Mouse (Mus musculus): ENCODE measurements around the gene Gm9195. TPM values are rescaled to one million over a fixed set of nuclear protein-coding genes. Genes with fewer than 3 reads are reported as not detected.

Gm9195 gene
- polyA plus RNA-seq, 1 experiment from 2014 or later = not detected

DNA sequence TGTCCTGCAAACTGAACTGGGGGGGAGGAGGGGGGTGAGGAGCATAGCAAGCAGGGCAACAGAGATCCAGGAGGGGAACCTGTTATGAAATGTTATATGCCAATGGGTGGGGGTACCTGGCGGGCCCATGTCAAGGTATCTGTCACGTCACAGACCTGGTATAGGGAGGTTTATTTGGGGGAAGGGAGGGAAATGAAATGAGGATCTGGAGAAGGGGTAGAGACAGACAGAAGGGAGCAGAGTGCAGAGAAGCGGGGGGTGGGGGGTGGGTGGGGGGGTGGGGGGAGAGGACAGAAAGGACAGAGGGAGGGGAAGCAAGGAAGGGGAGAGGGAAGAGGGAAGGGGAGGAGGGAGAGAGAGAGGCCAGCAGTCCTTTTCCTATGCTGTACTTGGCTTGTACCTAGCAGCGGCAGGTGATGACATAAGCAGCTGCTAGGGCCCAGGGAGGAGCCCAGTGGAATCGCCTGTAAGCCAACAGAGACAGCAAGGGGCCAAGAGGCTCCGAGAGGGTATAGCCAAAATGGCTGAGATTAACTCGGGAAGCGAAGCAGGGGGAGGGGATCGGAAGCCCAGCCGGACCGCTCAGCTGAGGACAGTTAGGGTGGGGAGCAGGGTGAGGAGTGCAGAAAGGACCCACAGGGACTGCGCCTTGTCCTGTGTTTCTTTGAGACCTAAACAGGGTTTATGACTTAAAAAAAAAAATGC, 14.5 kb upstream of the Gm9195 start:
- Histone ChIP-seq H3K4me1 (replicated peaks; ENCODE audit: control insufficient read depth, insufficient read depth, low read length) (no peaks in the 10 kb centered on the region), H3K9ac (0 out of 2 replicates have a peak overlapping the region, but pooled peaks have one; percentile 16), H3K27me3 (ENCODE audit: control insufficient read depth, insufficient read depth, low read length) (peaks cover 5% of the 10 kb centered on the region; the same call in 1 of the 2 replicates), H3K36me3 (replicated peaks; ENCODE audit: control insufficient read depth, insufficient read depth) (no peaks in the 10 kb centered on the region), H3K9me3 (ENCODE audit: control insufficient read depth, low read length) (no peaks in the 10 kb centered on the region), H3K27ac (no peak overlapping the region), H3K4me2 (replicated peaks) (peak overlapping the region; percentile 50), H3K4me3 (replicated peaks; ENCODE audit: low read length) (peak overlapping the region; percentile 25)
- DNase-seq (ENCODE audit: low spot score) (no peak), ATAC-seq (ENCODE audit: low FRiP score) (peak; percentile 51; the same call in 1 of the 2 replicates)
- 9% methylated on average over 12 of the region's 12 CpGs for WGBS

DNA sequence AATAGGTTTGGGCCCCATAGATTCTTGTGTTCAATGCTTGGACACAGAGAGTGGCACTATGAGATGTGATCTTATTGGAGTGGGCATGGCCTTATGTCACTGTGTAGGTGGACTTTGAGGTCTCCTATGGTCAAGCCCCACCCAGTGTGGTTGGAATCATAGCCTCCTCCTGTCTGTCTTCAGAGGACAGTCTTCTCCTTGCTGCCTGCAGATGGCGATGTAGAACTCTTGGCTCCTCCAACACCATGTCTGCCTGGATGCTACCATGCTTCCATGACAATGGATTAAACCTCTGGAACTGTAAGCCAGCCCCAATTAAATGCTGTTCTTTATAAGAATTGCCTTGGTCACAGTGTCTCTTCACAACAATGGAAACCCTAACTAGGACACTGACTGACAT, 13.3 kb upstream of the Gm9195 start:
- Histone ChIP-seq H3K27ac (no peak overlapping the region), H3K27me3 (ENCODE audit: control insufficient read depth, insufficient read depth, low read length) (peaks cover 5% of the 10 kb centered on the region; the same call in 1 of the 2 replicates), H3K4me1 (replicated peaks; ENCODE audit: control insufficient read depth, insufficient read depth, low read length) (no peaks in the 10 kb centered on the region), H3K4me2 (replicated peaks) (no peak overlapping the region), H3K4me3 (replicated peaks; ENCODE audit: low read length) (no peak overlapping the region), H3K9me3 (ENCODE audit: control insufficient read depth, low read length) (no peaks in the 10 kb centered on the region), H3K36me3 (replicated peaks; ENCODE audit: control insufficient read depth, insufficient read depth) (no peaks in the 10 kb centered on the region), H3K9ac (no peak overlapping the region)
- 92% methylated on average over 1 of the region's 1 CpGs for WGBS
- DNase-seq (ENCODE audit: low spot score) = no peak
- ATAC-seq (ENCODE audit: low FRiP score) = no peak

DNA sequence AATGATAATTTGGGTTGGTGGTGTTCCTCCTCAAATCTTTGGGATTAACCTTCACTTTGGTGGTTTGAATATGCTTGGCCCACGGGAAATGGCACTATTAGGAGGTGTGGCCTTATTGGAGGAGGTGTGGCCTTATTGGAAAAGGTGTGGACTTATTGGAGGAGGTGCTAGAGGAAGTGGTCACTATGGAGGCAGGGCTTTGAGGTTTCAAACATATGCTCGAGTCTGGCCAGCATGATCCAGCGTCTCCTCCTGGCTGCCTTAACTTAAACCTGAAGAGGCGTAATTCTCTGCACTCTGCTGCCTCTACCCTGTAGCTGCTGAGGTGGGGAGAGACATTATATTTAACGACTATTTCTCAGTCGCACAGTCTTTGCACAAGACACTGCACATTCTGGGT, 11.6 kb upstream of the Gm9195 start:
- H3K4me3 ChIP-seq (replicated peaks; ENCODE audit: low read length) = no peak overlapping the region
- no peak for ATAC-seq (ENCODE audit: low FRiP score)
- no peak overlapping the region for H3K27ac ChIP-seq
- H3K9ac ChIP-seq = no peak overlapping the region
- 47% methylated on average over 6 of the region's 6 CpGs for WGBS
- H3K4me2 ChIP-seq (replicated peaks) = no peak overlapping the region
- no peaks in the 10 kb centered on the region for H3K36me3 ChIP-seq (replicated peaks; ENCODE audit: control insufficient read depth, insufficient read depth)
- no peaks in the 10 kb centered on the region for H3K9me3 ChIP-seq (ENCODE audit: control insufficient read depth, low read length)
- H3K4me1 ChIP-seq (replicated peaks; ENCODE audit: control insufficient read depth, insufficient read depth, low read length) = no peaks in the 10 kb centered on the region
- no peak for DNase-seq (ENCODE audit: low spot score)
- H3K27me3 ChIP-seq (ENCODE audit: control insufficient read depth, insufficient read depth, low read length) = peaks cover 5% of the 10 kb centered on the region; the same call in 1 of the 2 replicates

DNA sequence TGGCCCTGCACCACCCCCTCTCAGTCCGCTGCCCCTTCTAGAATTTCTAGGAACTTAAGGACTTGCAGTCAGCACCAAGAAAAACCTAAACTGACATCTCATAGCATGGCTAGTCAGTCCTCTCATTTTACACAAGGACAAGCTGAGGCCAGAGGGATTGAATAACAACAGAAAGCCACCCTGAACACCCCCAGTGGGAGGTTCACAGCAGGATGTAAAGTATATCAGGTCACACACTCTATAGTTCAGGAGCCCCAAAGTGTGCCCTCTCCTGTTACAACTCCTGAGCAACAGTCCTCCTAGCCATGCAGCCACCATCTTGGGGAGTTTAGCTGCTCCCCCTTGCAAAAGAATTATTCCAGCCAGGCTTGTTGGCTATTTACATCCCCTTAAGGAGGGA, 2.1 kb upstream of the Gm9195 start:
- H3K27ac ChIP-seq = no peak overlapping the region
- no peak overlapping the region for H3K4me3 ChIP-seq (replicated peaks; ENCODE audit: low read length)
- H3K4me1 ChIP-seq (replicated peaks; ENCODE audit: control insufficient read depth, insufficient read depth, low read length) = no peaks in the 10 kb centered on the region
- H3K9ac ChIP-seq = no peak overlapping the region
- no peaks in the 10 kb centered on the region for H3K27me3 ChIP-seq (ENCODE audit: control insufficient read depth, insufficient read depth, low read length)
- DNase-seq (ENCODE audit: low spot score) (no peak), ATAC-seq (ENCODE audit: low FRiP score) (no peak)
- H3K4me2 ChIP-seq (replicated peaks) = no peak overlapping the region
- 86% methylated on average over 1 of the region's 1 CpGs for WGBS
- H3K36me3 ChIP-seq (replicated peaks; ENCODE audit: control insufficient read depth, insufficient read depth) = no peaks in the 10 kb centered on the region
- no peaks in the 10 kb centered on the region for H3K9me3 ChIP-seq (ENCODE audit: control insufficient read depth, low read length)

DNA sequence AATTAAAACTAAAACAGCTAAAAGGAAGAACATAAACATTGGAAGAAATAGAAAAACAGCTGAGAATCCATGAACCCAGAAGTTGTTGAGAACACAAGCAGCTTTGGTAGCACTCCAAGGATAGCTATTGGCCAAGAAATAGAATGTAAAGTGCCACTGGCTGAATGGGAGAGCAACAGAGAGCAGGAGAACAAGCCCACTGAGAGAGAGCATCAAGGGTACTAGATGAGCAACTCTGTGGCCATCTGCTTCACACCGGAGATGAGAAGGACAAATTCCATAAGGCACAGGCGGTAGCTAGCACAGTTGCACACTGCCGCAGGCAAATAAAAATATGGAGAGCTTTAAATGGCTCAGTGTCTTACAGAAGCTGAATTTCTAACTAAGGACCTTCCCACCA, 1.3 kb downstream of the Gm9195 start:
- Histone ChIP-seq H3K27ac (no peak overlapping the region), H3K36me3 (replicated peaks; ENCODE audit: control insufficient read depth, insufficient read depth) (no peaks in the 10 kb centered on the region), H3K4me3 (replicated peaks; ENCODE audit: low read length) (no peak overlapping the region), H3K27me3 (ENCODE audit: control insufficient read depth, insufficient read depth, low read length) (no peaks in the 10 kb centered on the region), H3K4me1 (replicated peaks; ENCODE audit: control insufficient read depth, insufficient read depth, low read length) (no peaks in the 10 kb centered on the region), H3K9ac (no peak overlapping the region), H3K9me3 (ENCODE audit: control insufficient read depth, low read length) (no peaks in the 10 kb centered on the region), H3K4me2 (replicated peaks) (no peak overlapping the region)
- DNase-seq (ENCODE audit: low spot score) (no peak), ATAC-seq (ENCODE audit: low FRiP score) (no peak)
- WGBS = 97% methylated on average over 3 of the region's 3 CpGs

DNA sequence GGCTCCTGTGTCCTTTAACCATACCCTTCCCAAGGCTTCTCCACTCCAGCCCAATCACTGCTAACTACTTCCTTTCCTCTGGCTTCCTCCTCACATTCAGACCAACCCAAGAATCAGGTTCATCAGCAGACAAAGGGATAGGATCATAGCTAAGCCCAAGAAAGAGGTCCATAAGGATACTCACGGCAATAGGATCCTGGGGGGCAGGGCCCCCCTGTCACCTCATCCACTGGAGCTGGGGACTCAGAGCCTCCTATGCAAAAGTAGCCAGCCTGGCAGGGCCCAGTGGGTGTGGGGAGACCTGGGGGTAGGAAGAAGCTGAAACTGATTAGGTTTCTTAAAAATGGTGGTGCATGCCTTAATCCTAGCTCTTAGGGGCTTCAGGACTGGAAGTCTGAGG, 17.1 kb downstream of the Gm9195 start:
- Histone ChIP-seq H3K36me3 (replicated peaks; ENCODE audit: control insufficient read depth, insufficient read depth) (no peaks in the 10 kb centered on the region), H3K4me2 (replicated peaks) (no peak overlapping the region), H3K27me3 (ENCODE audit: control insufficient read depth, insufficient read depth, low read length) (no peaks in the 10 kb centered on the region), H3K4me3 (replicated peaks; ENCODE audit: low read length) (no peak overlapping the region), H3K27ac (no peak overlapping the region), H3K4me1 (replicated peaks; ENCODE audit: control insufficient read depth, insufficient read depth, low read length) (no peaks in the 10 kb centered on the region), H3K9me3 (ENCODE audit: control insufficient read depth, low read length) (no peaks in the 10 kb centered on the region), H3K9ac (no peak overlapping the region)
- ATAC-seq (ENCODE audit: low FRiP score) (no peak), DNase-seq (ENCODE audit: low spot score) (no peak)
- 96% methylated on average over 1 of the region's 1 CpGs for WGBS

DNA sequence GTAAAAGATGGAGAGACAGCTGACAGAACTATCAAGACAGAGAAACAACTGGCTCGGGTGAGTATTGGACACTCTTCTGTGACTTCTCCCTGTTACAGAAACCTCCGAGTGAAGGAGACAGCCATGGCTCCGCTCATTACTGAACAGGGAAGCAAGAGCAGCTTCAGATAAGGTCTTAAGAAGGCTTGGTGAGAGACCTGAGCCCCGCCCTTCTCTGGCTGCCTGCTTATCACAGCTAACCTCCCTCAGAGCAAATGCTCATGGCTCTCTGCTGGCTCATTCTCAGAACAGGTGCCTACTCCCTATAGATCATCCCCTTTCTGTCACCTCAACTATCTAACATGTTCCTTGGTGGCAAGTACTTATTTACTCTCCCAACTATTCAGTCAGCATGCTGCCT, 23.2 kb downstream of the Gm9195 start:
- 79% methylated on average over 4 of the region's 4 CpGs for WGBS
- no peaks in the 10 kb centered on the region for H3K36me3 ChIP-seq (replicated peaks; ENCODE audit: control insufficient read depth, insufficient read depth)
- H3K4me3 ChIP-seq (replicated peaks; ENCODE audit: low read length) = no peak overlapping the region
- H3K27ac ChIP-seq = no peak overlapping the region
- H3K9ac ChIP-seq = no peak overlapping the region
- no peaks in the 10 kb centered on the region for H3K9me3 ChIP-seq (ENCODE audit: control insufficient read depth, low read length)
- H3K27me3 ChIP-seq (ENCODE audit: control insufficient read depth, insufficient read depth, low read length) = no peaks in the 10 kb centered on the region
- ATAC-seq (ENCODE audit: low FRiP score) (no peak), DNase-seq (ENCODE audit: low spot score) (no peak)
- no peaks in the 10 kb centered on the region for H3K4me1 ChIP-seq (replicated peaks; ENCODE audit: control insufficient read depth, insufficient read depth, low read length)
- H3K4me2 ChIP-seq (replicated peaks) = no peak overlapping the region

DNA sequence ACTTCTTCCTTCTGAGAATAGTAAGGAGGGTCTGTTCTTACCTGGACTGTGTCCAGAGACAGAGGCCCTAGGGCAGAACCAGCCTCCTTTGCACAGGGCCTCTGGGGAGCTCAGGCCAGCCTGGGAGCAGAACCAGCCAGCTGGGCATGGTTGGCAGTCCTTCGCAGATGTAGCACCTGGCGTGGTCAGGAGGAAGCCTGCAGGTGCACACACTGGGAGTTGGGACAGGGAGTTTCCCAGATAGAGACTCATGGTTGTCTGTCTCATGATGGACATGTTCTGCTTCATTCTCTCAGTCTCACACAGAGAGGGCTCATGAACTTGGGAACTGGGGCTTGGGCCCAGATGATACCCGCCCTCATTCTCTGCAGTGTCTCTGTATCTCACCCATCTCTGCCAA, 25.3 kb downstream of the Gm9195 start:
- no peaks in the 10 kb centered on the region for H3K9me3 ChIP-seq (ENCODE audit: control insufficient read depth, low read length)
- no peak for DNase-seq (ENCODE audit: low spot score)

DNA sequence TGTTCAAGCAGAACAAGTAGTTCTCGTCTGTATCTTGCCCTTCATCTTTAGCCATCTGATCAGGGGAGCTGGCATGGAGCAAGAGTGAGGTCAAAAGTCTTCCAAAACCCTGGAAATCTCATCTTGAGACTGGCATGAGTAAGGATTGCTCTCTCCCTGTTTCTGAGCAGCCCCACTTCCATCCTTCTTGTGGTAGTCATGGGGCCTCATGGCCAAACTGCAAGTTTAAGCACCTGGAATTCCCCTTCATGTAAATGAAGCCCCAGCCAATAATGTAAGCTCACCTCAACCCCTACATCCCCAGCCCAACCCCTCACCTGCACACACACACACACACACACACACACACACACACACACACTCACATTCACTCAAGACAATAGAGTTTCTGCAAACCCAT, 30.0 kb downstream of the Gm9195 start:
- DNase-seq (ENCODE audit: low spot score) (no peak), ATAC-seq (ENCODE audit: low FRiP score) (no peak)
- H3K36me3 ChIP-seq (replicated peaks; ENCODE audit: control insufficient read depth, insufficient read depth) = no peaks in the 10 kb centered on the region
- 88% methylated on average over 1 of the region's 1 CpGs for WGBS
- no peaks in the 10 kb centered on the region for H3K4me1 ChIP-seq (replicated peaks; ENCODE audit: control insufficient read depth, insufficient read depth, low read length)
- no peak overlapping the region for H3K9ac ChIP-seq
- H3K9me3 ChIP-seq (ENCODE audit: control insufficient read depth, low read length) = no peaks in the 10 kb centered on the region
- H3K4me2 ChIP-seq (replicated peaks) = no peak overlapping the region
- H3K27me3 ChIP-seq (ENCODE audit: control insufficient read depth, insufficient read depth, low read length) = no peaks in the 10 kb centered on the region
- H3K27ac ChIP-seq = no peak overlapping the region
- no peak overlapping the region for H3K4me3 ChIP-seq (replicated peaks; ENCODE audit: low read length)

More for the DNA sequence above, 25.3 kb downstream of the Gm9195 start:
- Histone ChIP-seq H3K9ac (no peak overlapping the region), H3K36me3 (replicated peaks; ENCODE audit: control insufficient read depth, insufficient read depth) (no peaks in the 10 kb centered on the region), H3K27me3 (ENCODE audit: control insufficient read depth, insufficient read depth, low read length) (no peaks in the 10 kb centered on the region), H3K4me3 (replicated peaks; ENCODE audit: low read length) (no peak overlapping the region), H3K4me1 (replicated peaks; ENCODE audit: control insufficient read depth, insufficient read depth, low read length) (no peaks in the 10 kb centered on the region), H3K4me2 (replicated peaks) (no peak overlapping the region), H3K27ac (no peak overlapping the region)
- ATAC-seq (ENCODE audit: low FRiP score) = no peak
- 94% methylated on average over 3 of the region's 3 CpGs for WGBS

DNA sequence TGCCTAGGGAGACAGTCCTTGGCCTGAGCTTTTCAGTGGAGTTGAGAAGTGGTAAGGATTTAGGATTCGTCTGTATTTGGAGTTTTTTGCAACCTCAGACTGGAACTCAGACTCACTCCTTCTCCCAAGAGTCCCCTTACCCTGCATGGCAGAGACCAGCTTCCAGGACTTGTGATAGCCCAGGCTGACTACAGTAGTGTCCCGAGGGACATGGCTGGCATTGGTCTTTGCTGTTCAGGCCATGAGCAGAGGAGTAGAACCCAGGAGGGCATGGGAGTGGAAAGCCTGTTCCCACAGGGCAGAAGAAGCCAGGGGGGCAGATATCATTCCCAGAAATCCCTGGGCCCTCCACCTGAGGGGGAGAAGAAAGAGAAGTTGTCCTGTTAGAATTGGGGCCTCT, 31.3 kb downstream of the Gm9195 start:
- H3K27ac ChIP-seq = no peak overlapping the region
- DNase-seq (ENCODE audit: low spot score) (no peak), ATAC-seq (ENCODE audit: low FRiP score) (no peak)
- no peak overlapping the region for H3K9ac ChIP-seq
- no peaks in the 10 kb centered on the region for H3K27me3 ChIP-seq (ENCODE audit: control insufficient read depth, insufficient read depth, low read length)
- no peaks in the 10 kb centered on the region for H3K4me1 ChIP-seq (replicated peaks; ENCODE audit: control insufficient read depth, insufficient read depth, low read length)
- no peak overlapping the region for H3K4me3 ChIP-seq (replicated peaks; ENCODE audit: low read length)
- no peaks in the 10 kb centered on the region for H3K36me3 ChIP-seq (replicated peaks; ENCODE audit: control insufficient read depth, insufficient read depth)
- H3K9me3 ChIP-seq (ENCODE audit: control insufficient read depth, low read length) = no peaks in the 10 kb centered on the region
- WGBS = 88% methylated on average over 2 of the region's 2 CpGs
- no peak overlapping the region for H3K4me2 ChIP-seq (replicated peaks)

All from hindbrain, embryonic 14.5 days (tissue).